Mouse (Mus musculus) heart, embryonic 16.5 days (tissue): ENCODE results near the gene Ifnar2. TPM values are rescaled to one million over a fixed set of nuclear protein-coding genes. Genes with fewer than 3 reads are reported as not detected.
"Not testable (repeated sequence)": the region's sequence is repeated elsewhere in the genome, so short reads cannot be mapped to it uniquely, and the experiment has no call there.

Source experiments
- ATAC-seq: fragments of 200-750 bp; cut with Nextera tagmentation; replicated peaks from 2 replicates; pipeline ENCODE4 v1.8.0; 2017; ENCODE audit warnings: moderate number of reproducible peaks; ENCODE audit not compliant: insufficient read depth, low FRiP score; ENCODE audit errors: extremely low read depth
- H3K27ac ChIP-seq: fragments of 300-500 bp; sonication (generic); 2 replicates; pipeline ENCODE4 v1.5.1; 2014; ENCODE audit warnings: mild to moderate bottlenecking, low read length, control low read depth, moderate library complexity
- H3K27me3 ChIP-seq: fragments of 300-500 bp; sonication (generic); 2 replicates; pipeline ENCODE4 v1.6.1; 2014; ENCODE audit warnings: low read length, mixed read lengths; ENCODE audit not compliant: control insufficient read depth, insufficient read depth
- H3K36me3 ChIP-seq: fragments of 300-500 bp; sonication (generic); 2 replicates; pipeline ENCODE4 v1.6.1; 2014; ENCODE audit not compliant: control insufficient read depth, insufficient read depth
- H3K4me1 ChIP-seq: fragments of 300-500 bp; sonication (generic); 2 replicates; pipeline ENCODE4 v1.6.1; 2014; ENCODE audit warnings: low read length, mixed read lengths; ENCODE audit not compliant: control insufficient read depth, insufficient read depth
- H3K4me2 ChIP-seq: fragments of 300-500 bp; sonication (generic); 2 replicates; pipeline ENCODE4 v1.6.1; 2014; ENCODE audit warnings: low read depth, mild to moderate bottlenecking, control low read depth, low read length
- H3K4me3 ChIP-seq: fragments of 300-500 bp; sonication (generic); 2 replicates; pipeline ENCODE4 v1.5.1; 2014; ENCODE audit warnings: mild to moderate bottlenecking, control low read depth, low read length
- H3K9ac ChIP-seq: fragments of 300-500 bp; sonication (generic); 2 replicates; pipeline ENCODE4 v1.6.1; 2014; ENCODE audit warnings: low read length, control low read depth
- H3K9me3 ChIP-seq: fragments of 300-500 bp; sonication (generic); replicated peaks from 2 replicates; pipeline ENCODE4 v1.6.1; 2016; ENCODE audit warnings: low read length; ENCODE audit not compliant: control insufficient read depth
- WGBS: fragments of 180-500 bp; shearing (Covaris S2); extraction: QIAGEN DNeasy Blood & Tissue Kit; methylation state at CpG from one replicate; pipeline ENCODE4 v1.1.7; 2014; 5-methylcytosine and 5-hydroxymethylcytosine counted together
- polyA plus RNA-seq: library from polyadenylated mRNA; unstranded; fragments of >200 nt; fragmentation: Nextera tagmentation; extraction: Ambion mirVana; gene quantifications from 2 replicates; pipeline ENCODE4 v1.2.1, GENCODE M21; 2015

Gene Ifnar2
- polyA plus RNA-seq, 1 experiment from 2014 or later: 63.7 TPM

DNA sequence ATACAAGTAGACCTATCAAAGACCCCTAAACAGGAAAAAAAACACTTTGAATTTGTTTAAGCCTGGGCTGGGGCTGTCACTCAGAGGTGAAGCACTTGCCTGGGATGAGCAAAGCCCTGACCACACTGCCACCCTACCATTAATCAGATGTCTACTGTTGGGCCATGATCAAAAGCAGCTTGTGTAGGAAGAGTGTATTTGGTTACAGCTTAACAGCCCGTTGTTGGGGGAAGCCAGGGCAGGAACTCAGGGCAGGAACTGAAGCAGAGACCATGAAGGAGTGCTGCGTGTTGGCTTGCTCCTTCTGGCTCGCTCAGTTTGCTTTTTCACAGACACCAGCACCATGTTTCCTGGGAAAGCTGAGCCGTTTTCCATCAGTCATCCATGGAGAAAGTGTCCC lies 54.0 kb downstream of the Ifnar2 start:
- no peak for ATAC-seq
- Histone ChIP-seq H3K36me3 (peaks cover 47% of the 10 kb centered on the region), H3K4me3 (no peak overlapping the region), H3K4me2 (no peak overlapping the region), H3K9ac (no peak overlapping the region), H3K27me3 (no peaks in the 10 kb centered on the region), H3K9me3 (peaks cover 10% of the 10 kb centered on the region), H3K4me1 (no peaks in the 10 kb centered on the region), H3K27ac (no peak overlapping the region)
- 84% methylated on average over 4 of the region's 4 CpGs for WGBS

DNA sequence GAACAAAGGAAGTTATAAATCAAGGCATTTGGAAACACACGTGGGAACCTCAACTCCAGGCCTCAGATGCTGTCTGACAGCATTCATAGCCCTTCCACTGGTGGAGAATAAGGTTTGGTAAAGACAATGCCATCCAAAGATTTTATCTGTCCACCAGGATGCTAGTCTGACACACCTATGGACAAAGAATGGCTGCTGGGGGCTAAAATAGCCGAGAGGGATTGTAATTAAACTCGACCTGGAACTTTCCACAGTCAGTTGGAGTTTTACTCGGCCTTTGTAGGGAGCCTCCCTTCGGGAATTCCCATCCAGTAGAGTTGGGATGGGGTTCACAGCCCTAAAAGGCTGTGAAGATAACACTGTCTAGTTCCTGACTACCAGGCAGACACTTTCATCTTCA lies 54.9 kb downstream of the Ifnar2 start:
- Histone ChIP-seq H3K4me2 (no peak overlapping the region), H3K9me3 (peaks cover 10% of the 10 kb centered on the region), H3K27me3 (no peaks in the 10 kb centered on the region), H3K4me3 (no peak overlapping the region), H3K36me3 (peaks cover 39% of the 10 kb centered on the region), H3K4me1 (no peaks in the 10 kb centered on the region), H3K9ac (no peak overlapping the region), H3K27ac (no peak overlapping the region)
- WGBS: 68% methylated on average over 5 of the region's 5 CpGs
- ATAC-seq: no peak

DNA sequence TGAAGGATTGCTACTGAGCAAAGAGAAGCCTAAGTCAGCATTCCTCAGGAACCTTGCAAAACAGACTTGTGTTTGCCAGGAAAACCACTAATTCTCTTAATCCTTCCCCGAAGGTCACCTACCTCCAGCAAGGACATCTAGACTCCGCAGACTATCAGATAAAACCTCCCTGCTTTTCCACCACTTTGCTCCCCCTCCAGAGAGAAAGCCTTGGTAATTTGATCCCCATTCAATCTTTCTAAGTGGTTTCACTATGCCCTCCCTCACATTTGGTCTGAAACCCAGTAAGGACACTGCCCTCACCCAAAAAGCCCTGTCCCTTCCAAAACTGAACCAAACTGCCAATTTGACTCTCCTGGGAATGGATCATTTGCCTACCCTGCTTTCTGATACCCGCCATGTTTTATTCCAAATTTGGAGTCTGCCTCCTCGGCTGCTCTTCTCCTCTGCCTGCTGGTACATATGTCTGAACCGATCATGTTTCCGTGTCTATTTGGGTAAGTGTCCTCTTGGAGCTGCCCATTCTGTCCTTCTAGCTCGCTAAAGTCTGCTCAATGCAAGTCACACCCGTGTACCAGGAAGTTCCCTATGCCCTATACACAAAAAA lies 55.8 kb downstream of the Ifnar2 start:
- Histone ChIP-seq H3K4me1 (peaks cover 3% of the 10 kb centered on the region; the same call in 1 of the 2 replicates), H3K9ac (no peak overlapping the region), H3K36me3 (peaks cover 34% of the 10 kb centered on the region), H3K27me3 (no peaks in the 10 kb centered on the region), H3K27ac (no peak overlapping the region), H3K9me3 (peaks cover 10% of the 10 kb centered on the region), H3K4me3 (no peak overlapping the region), H3K4me2 (no peak overlapping the region)
- ATAC-seq: no peak
- WGBS: 55% methylated on average over 8 of the region's 8 CpGs

DNA sequence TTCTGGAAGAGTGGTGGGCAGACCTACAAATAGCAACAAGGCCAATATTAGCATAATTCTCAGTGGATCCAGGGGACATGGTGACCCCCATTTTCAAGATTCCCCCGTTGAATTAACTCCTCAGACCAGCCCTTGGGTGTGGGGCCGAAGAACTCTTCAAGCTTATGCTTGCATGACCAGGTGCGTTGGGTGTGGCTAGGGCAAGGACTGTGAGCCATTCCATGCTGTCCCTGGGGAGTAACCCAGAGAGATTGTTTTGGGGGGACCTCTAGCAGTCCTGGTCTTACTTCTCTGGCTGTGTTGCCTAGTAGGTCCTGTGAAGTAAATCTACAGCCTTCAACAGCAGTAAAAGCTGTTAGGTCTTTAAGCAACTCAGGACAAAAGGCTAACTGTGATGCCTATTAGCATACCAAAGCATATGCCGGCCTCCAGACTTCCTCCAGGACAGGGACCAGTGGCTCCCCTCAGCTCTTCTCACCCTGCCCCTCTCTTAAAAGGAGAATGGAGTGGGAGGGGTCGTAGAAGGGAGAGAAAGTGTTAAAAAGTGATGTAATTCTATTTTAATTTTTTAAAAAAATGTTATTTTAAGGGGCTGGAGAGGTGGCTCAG lies 60.2 kb downstream of the Ifnar2 start:
- ATAC-seq: no peak
- H3K27ac ChIP-seq: no peak overlapping the region
- no peak overlapping the region for H3K4me2 ChIP-seq
- peaks cover 5% of the 10 kb centered on the region; the same call in 1 of the 2 replicates for H3K4me1 ChIP-seq
- no peaks in the 10 kb centered on the region for H3K27me3 ChIP-seq
- no peaks in the 10 kb centered on the region for H3K36me3 ChIP-seq
- H3K9ac ChIP-seq: no peak overlapping the region
- H3K9me3 ChIP-seq: peaks cover 7% of the 10 kb centered on the region; the same call in 1 of the 2 replicates
- H3K4me3 ChIP-seq: no peak overlapping the region
- 52% methylated on average over 5 of the region's 5 CpGs for WGBS

DNA sequence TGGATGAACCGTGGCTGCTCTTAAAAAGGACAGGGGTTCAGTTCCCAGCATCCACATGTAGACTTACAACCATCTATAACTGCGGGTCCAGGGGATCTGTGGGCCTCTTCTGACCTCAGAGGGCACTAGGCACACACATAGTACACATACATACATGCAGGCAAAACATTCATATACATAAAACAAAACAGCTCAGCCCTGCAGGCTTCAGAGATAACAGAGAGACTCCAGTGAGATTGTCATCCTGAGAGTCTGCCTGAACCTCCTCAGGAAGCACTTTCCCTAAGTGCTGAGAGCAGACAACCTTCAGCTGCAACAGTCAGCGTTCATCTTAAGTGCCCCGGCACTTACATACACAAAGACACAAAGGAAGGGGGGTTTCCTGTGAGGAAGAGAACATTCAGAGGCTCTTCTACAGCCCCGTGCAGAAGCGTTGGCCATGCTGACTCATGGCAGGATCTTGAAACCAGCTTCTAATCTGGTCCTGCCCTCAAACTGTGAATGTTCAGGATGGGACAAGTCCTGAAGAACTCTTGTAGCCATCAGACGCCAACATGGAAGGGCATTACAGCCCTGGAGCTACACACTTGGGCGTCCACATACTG lies 60.8 kb downstream of the Ifnar2 start:
- H3K27me3 ChIP-seq: no peaks in the 10 kb centered on the region
- H3K4me1 ChIP-seq: peaks cover 5% of the 10 kb centered on the region; the same call in 1 of the 2 replicates
- no peak overlapping the region for H3K4me2 ChIP-seq
- H3K9ac ChIP-seq: no peak overlapping the region
- no peaks in the 10 kb centered on the region for H3K36me3 ChIP-seq
- no peak overlapping the region for H3K27ac ChIP-seq
- no peak overlapping the region for H3K4me3 ChIP-seq
- ATAC-seq: 0 out of 2 replicates have a peak, but pooled peaks have one; percentile 28
- H3K9me3 ChIP-seq: peaks cover 7% of the 10 kb centered on the region; the same call in 1 of the 2 replicates
- WGBS: 36% methylated on average over 8 of the region's 8 CpGs

DNA sequence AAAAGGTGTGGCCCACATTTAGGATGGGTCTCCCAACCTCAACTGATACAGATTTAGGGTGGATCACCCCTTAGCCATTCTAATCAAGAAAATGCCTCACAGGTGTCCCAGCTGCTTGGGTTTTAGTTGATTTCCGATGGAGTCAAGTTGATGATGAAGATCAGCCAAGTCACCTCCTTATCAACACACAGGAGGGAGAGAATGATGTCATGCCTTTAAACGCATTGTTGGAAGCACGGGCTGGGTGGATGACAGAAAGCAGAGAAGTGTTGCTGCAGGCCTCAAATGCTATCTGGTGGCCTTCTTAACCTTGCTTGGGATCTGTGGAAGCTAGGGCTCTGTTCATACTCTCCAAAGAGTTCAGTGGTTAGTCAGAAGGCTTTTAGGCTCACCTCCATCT lies 61.5 kb downstream of the Ifnar2 start:
- Histone ChIP-seq H3K4me1 (peaks cover 5% of the 10 kb centered on the region; the same call in 1 of the 2 replicates), H3K36me3 (no peaks in the 10 kb centered on the region), H3K27ac (no peak overlapping the region), H3K27me3 (no peaks in the 10 kb centered on the region), H3K9me3 (peaks cover 4% of the 10 kb centered on the region; the same call in 1 of the 2 replicates), H3K4me3 (no peak overlapping the region), H3K9ac (no peak overlapping the region), H3K4me2 (no peak overlapping the region)
- WGBS: 45% methylated on average over 3 of the region's 3 CpGs
- no peak for ATAC-seq

DNA sequence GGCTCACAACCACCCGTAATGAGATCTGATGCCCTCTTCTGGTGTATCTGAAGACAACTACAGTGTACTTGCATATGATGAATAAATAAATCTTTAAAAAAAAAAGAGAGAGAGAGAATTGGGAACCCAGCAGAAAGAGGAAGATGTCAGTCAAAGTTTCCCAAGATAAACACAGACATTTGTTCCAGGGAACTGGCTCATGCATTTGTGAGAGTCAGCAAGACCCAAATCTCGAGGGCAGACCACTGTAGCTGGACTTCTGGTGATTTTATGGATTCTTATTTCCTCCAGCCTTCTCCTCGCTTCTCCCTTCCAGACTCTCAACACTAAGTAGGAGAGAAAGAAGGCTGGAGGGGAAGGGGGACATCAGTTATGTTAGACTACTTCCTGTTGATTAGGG lies 65.5 kb downstream of the Ifnar2 start:
- peaks cover 11% of the 10 kb centered on the region for H3K4me1 ChIP-seq
- no peaks in the 10 kb centered on the region for H3K36me3 ChIP-seq
- H3K9ac ChIP-seq: no peak overlapping the region
- no peak overlapping the region for H3K27ac ChIP-seq
- H3K4me2 ChIP-seq: no peak overlapping the region
- no peak overlapping the region for H3K4me3 ChIP-seq
- WGBS: 70% methylated on average over 3 of the region's 3 CpGs
- H3K9me3 ChIP-seq: no peaks in the 10 kb centered on the region
- H3K27me3 ChIP-seq: no peaks in the 10 kb centered on the region
- ATAC-seq: no peak

DNA sequence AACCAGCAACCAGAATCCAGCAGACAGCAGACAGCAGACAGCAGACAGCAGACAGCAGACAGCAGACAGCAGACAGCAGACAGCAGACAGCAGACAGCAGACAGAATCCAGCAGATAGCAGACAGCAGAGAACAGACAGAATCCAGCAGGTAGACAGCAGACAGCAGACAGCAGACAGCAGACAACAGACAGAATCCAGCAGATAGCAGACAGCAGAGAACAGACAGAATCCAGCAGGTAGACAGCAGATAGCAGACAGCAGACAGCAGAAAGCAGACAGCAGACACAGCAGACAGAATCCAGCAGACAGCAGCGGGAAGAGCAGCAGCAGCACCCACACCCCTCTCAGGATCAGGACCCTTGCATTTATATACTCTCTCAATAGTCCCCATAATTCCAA lies 66.0 kb downstream of the Ifnar2 start:
- not testable (repeated sequence) for H3K27ac ChIP-seq, H3K36me3 ChIP-seq, H3K27me3 ChIP-seq, H3K4me3 ChIP-seq, H3K9ac ChIP-seq, H3K9me3 ChIP-seq, ATAC-seq, H3K4me2 ChIP-seq
- H3K4me1 ChIP-seq: peaks cover 10% of the 10 kb centered on the region
- WGBS: 73% methylated on average over 1 of the region's 1 CpGs

DNA sequence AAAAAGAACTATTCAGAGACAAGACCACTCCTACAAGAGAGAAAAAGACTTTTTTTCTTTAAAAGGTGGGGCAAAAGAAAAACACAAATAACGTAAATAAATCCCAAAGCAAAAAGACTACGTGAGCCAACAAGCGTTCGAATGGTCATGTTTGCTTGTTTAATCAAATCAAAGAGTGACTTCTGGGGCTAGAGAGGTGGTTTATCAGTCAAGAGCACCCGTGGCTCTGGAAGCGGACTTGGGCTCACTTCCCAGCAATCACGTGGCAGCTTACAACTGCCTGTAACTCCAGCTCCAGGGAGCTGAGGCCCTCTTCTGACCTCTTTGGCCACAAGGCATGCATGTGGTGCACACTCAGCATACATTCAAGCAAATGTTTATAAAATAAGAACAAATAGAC lies 68.8 kb downstream of the Ifnar2 start:
- H3K9ac ChIP-seq: no peak overlapping the region; the same call in 1 of the 2 replicates
- 23% methylated on average over 7 of the region's 7 CpGs for WGBS
- no peaks in the 10 kb centered on the region for H3K27me3 ChIP-seq
- no peak overlapping the region for H3K4me3 ChIP-seq
- no peaks in the 10 kb centered on the region for H3K9me3 ChIP-seq
- H3K36me3 ChIP-seq: no peaks in the 10 kb centered on the region
- 0 out of 2 replicates have a peak overlapping the region, but pooled peaks have one; percentile 1 for H3K27ac ChIP-seq
- H3K4me1 ChIP-seq: peaks cover 9% of the 10 kb centered on the region
- peak; percentile 76; the same call in 1 of the 2 replicates for ATAC-seq
- H3K4me2 ChIP-seq: no peak overlapping the region
